Mouse (Mus musculus): ENCODE data around the gene Lrg1. TPM values are rescaled to one million over a fixed set of nuclear protein-coding genes. Genes with fewer than 3 reads are reported as not detected.

Lrg1 gene
- polyA plus RNA-seq, 1 experiment from 2014 or later = 0.19 TPM

Other genes with a start within 250 kb of the Lrg1 start
- 11.4 and 13.1 TPM in 2 replicates for gene Zfp119a, start 243.1 kb downstream of the Lrg1 start, polyA plus RNA-seq (2015; fragmentation: Nextera tagmentation; extraction: Ambion mirVana)
- 16.5 and 16.7 TPM in 2 replicates for gene Zfp959, start 229.9 kb downstream of the Lrg1 start, polyA plus RNA-seq (2015; fragmentation: Nextera tagmentation; extraction: Ambion mirVana)
- gene Zfp119b, start 172.5 kb downstream of the Lrg1 start, polyA plus RNA-seq (2015; fragmentation: Nextera tagmentation; extraction: Ambion mirVana) = 6.9 and 7.9 TPM in 2 replicates
- gene Ebi3, start 169.4 kb downstream of the Lrg1 start, polyA plus RNA-seq (2015; fragmentation: Nextera tagmentation; extraction: Ambion mirVana) = 3.1 and 3.9 TPM in 2 replicates
- gene Yju2, start 162.9 kb downstream of the Lrg1 start, polyA plus RNA-seq (2015; fragmentation: Nextera tagmentation; extraction: Ambion mirVana) = 25.2 and 27.8 TPM in 2 replicates
- gene Shd, start 151.5 kb downstream of the Lrg1 start, polyA plus RNA-seq (2015; fragmentation: Nextera tagmentation; extraction: Ambion mirVana) = 118 and 121 TPM in 2 replicates
- gene Fsd1, start 135.5 kb downstream of the Lrg1 start, polyA plus RNA-seq (2015; fragmentation: Nextera tagmentation; extraction: Ambion mirVana) = 127 and 151 TPM in 2 replicates
- 4.9 and 5.5 TPM in 2 replicates for gene Stap2, start 116.4 kb downstream of the Lrg1 start, polyA plus RNA-seq (2015; fragmentation: Nextera tagmentation; extraction: Ambion mirVana)
- 190 and 191 TPM in 2 replicates for gene Mpnd, start 116.3 kb downstream of the Lrg1 start, polyA plus RNA-seq (2015; fragmentation: Nextera tagmentation; extraction: Ambion mirVana)
- gene Sh3gl1, start 85.4 kb downstream of the Lrg1 start, polyA plus RNA-seq (2015; fragmentation: Nextera tagmentation; extraction: Ambion mirVana) = 120 and 122 TPM in 2 replicates
- gene Chaf1a, start 81.6 kb downstream of the Lrg1 start, polyA plus RNA-seq (2015; fragmentation: Nextera tagmentation; extraction: Ambion mirVana) = 10.8 and 14.3 TPM in 2 replicates
- 81.1 and 89.5 TPM in 2 replicates for gene Ubxn6, start 47.0 kb downstream of the Lrg1 start, polyA plus RNA-seq (2015; fragmentation: Nextera tagmentation; extraction: Ambion mirVana)
- 144 and 167 TPM in 2 replicates for gene Hdgfl2, start 42.4 kb downstream of the Lrg1 start, polyA plus RNA-seq (2015; fragmentation: Nextera tagmentation; extraction: Ambion mirVana)
- gene Plin4, start 12.2 kb downstream of the Lrg1 start, polyA plus RNA-seq (2015; fragmentation: Nextera tagmentation; extraction: Ambion mirVana) = 0.11 TPM in 2 replicates
- gene Plin5, start 4.4 kb downstream of the Lrg1 start, polyA plus RNA-seq (2015; fragmentation: Nextera tagmentation; extraction: Ambion mirVana) = 0.69 and 0.74 TPM in 2 replicates
- 13.6 and 14.2 TPM in 2 replicates for gene Sema6b, start 18.3 kb upstream of the Lrg1 start, polyA plus RNA-seq (2015; fragmentation: Nextera tagmentation; extraction: Ambion mirVana)
- gene Tnfaip8l1, start 40.5 kb upstream of the Lrg1 start, polyA plus RNA-seq (2015; fragmentation: Nextera tagmentation; extraction: Ambion mirVana) = 9.0 and 10.0 TPM in 2 replicates
- gene Mydgf, start 61.9 kb upstream of the Lrg1 start, polyA plus RNA-seq (2015; fragmentation: Nextera tagmentation; extraction: Ambion mirVana) = 59.7 and 63.2 TPM in 2 replicates
- 30.7 and 31.2 TPM in 2 replicates for gene Dpp9, start 96.9 kb upstream of the Lrg1 start, polyA plus RNA-seq (2015; fragmentation: Nextera tagmentation; extraction: Ambion mirVana)
- 21.4 and 22.9 TPM in 2 replicates for gene Fem1a, start 134.8 kb upstream of the Lrg1 start, polyA plus RNA-seq (2015; fragmentation: Nextera tagmentation; extraction: Ambion mirVana)
- gene Ticam1, start 154.8 kb upstream of the Lrg1 start, polyA plus RNA-seq (2015; fragmentation: Nextera tagmentation; extraction: Ambion mirVana) = 1.3 and 1.7 TPM in 2 replicates
- gene Plin3, start 170.9 kb upstream of the Lrg1 start, polyA plus RNA-seq (2015; fragmentation: Nextera tagmentation; extraction: Ambion mirVana) = 10.9 and 13.6 TPM in 2 replicates
- gene Arrdc5, start 178.3 kb upstream of the Lrg1 start, polyA plus RNA-seq (2015; fragmentation: Nextera tagmentation; extraction: Ambion mirVana) = not detected in 2 replicates
- 55.6 and 65.1 TPM in 2 replicates for gene Uhrf1, start 181.3 kb upstream of the Lrg1 start, polyA plus RNA-seq (2015; fragmentation: Nextera tagmentation; extraction: Ambion mirVana)
- gene Kdm4b, start 204.1 kb upstream of the Lrg1 start, polyA plus RNA-seq (2015; fragmentation: Nextera tagmentation; extraction: Ambion mirVana) = 81.2 and 81.5 TPM in 2 replicates